Mouse (Mus musculus): Measurements from ENCODE around the gene Tbc1d2b.

DNA sequence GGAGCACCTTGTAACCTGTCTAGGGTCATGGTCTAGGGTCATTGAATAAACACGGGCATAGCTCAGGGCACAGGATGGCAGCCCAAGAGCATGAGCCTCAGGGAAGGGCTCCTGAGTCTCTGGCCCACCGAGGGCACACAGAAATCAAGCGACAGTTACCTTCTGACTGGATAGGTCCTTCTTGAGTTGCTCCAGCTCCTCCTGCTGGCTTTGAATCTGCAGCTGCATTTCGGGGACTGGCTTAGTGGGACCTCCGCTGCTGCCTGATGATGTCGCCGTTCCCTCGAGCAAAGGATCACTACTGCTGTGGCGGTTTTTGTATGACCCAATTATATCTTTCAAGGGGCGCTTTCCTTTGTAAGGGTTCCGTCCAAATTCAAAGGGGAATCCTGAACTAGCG lies 43.4 kb downstream of the Tbc1d2b start:
- no peak for TF ChIP-seq POLR2A (IDR thresholded peaks at IDR 0.05; ENCODE audit: control insufficient read depth, low read depth, low read length)
- 0 out of 2 replicates have a peak, but pooled peaks have one; percentile 7 for TF ChIP-seq CTCF (IDR thresholded peaks at IDR 0.05; ENCODE audit: control insufficient read depth, insufficient read depth, insufficient replicate concordance, low read depth, low read length)

Measured in testis, adult 2 months (tissue).